Mouse (Mus musculus) left cerebral cortex, adult 8-10 months (tissue): ENCODE measurements around the gene Slc22a20. TPM values are rescaled to one million over a fixed set of nuclear protein-coding genes. Genes with fewer than 3 reads are reported as not detected.

Source experiments
- DNase-seq, 2 experiments: peaks; one replicate each; pipeline ENCODE4 v3.0.0; 2022; ENCODE audit warnings: low spot score in 2 of 2
- total RNA-seq, 4 experiments: library from RNA; stranded (reverse); gene quantifications; 2 replicates each; pipeline ENCODE4 v1.2.4; 2022

Slc22a20 gene
- total RNA-seq, result not detected

DNA sequence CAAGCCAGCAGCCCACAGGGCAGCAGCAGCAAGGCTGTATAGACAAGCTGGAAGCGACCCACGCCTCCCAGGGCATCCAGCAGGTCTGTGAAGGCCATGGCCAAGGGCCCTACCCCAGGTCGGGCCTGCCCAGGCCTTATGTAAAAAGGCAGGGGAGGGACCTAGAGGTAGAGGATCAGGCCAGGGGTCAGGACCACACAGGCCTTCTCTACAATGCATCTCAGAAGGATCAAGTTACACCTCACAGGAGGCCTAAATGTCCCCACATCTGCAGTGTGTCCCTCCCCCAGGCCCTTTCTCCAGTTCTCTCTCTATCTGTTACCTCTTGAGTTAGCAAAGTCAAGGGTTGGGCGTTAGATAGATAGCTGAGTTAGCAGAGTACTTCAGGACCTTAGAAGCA lies at the start of gene Slc22a20:
TSS of gene Slc22a20 (minus strand) at position 101 of the 400 bp plus-strand sequence.
- DNase-seq, result no peak

GRCm38 (mm10) chr19:6030520-6031280 lies 44.8 kb upstream of the Slc22a20 start:
- no peak for DNase-seq

GRCm38 (mm10) chr19:6029426-6029825 lies 43.5 kb upstream of the Slc22a20 start:
- DNase-seq, result no peak

- DNase-seq, result no peak
These were observed 43.0 kb upstream of the Slc22a20 start for GRCm38 (mm10) chr19:6028991-6029390.

DNA sequence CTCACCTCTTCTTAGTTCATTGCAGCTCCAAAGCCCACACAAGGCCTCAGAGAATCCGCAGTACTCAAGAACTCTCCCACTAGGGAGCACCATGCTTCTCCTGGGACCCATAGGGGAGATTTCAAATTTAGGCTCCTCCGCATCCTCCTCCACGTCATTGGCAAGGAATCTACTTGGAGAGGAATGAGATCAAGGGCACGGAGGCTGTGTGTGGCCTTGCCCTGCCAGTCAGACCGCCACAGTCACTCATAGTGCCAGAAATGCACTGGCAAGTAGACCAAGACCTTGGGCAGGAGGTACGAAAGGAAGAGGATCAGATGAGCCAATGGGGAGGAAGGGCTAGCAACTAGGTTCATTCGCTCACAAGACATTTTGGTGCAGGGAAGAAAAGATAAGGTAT lies 38.0 kb upstream of the Slc22a20 start:
- no peak for DNase-seq

- no peak for DNase-seq
These were observed 37.1 kb upstream of the Slc22a20 start for GRCm38 (mm10) chr19:6023059-6023458.

DNA sequence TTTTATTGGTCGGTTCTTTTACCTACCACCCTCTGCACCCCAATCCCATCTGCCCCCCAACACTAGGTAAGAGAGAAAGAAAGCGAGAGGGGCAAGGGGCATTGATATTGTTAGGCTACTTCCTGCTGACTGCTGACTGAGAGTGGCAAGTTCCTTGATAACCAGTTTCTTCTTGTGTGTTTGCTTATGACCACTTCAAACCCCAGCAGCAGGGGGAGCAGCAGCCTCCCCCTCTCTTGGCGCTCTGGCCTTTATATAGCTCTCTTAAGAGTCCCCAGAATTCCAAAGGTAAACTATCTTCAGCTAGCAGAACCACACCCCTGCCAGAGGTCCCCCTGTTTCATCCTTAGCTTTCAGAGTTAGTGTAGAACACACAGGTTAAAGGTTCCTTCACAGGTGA lies 34.3 kb upstream of the Slc22a20 start:
- no peak for DNase-seq

DNA sequence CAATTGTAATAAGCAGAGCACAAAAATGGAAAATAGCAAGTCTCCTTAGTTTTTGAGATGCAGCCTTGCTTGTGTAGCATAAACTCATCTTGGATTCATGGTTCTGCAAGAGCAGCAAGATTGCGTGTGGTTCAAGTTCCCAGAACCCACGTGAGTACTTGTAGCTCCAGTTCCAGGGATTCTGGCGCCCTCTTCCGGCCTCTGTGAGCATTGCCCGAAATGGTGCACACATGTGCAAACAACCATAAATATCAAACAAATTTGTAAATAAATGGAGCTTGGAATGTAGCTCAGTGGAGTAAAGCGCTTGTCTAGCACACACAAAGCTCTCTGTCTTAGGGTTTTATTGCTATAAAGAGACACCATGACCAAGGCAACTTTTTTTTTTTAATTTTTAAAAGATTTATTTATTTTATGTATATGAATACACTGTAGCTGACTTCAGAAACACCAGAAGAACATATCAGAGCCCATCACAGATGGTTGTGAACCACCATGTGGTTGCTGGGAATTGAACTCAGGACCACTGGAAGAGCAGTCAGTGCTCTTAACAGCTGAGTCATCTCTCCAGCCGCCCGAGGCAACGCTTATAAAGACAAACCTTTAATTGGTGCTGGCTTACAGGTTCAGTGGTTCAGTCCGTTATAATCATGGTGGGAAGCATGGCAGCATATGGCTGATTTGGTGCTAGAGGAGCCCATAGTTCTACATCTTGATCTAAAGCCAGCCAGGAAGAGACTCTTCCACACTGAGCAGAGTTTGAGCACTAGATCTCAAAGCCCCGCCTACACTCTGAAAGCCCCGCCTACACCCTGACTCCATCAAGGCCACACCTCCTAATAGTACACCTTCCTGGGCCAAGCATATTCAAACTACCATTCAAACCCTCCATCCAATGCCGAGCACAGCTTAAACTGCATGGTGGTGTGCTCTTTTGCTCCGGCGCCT lies 32.5 kb upstream of the Slc22a20 start:
- peak; percentile 72 to 84 for DNase-seq

GRCm38 (mm10) chr19:6016532-6016931 lies 30.6 kb upstream of the Slc22a20 start:
- no peak for DNase-seq

- DNase-seq, result peak; percentile 49 to 65
These were observed 29.8 kb upstream of the Slc22a20 start, which contains the start of gene Capn1 for GRCm38 (mm10) chr19:6015511-6016315. TSS of gene Capn1 (minus strand) at chr19:6015897.

- no peak for DNase-seq
These were observed 29.1 kb upstream of the Slc22a20 start for GRCm38 (mm10) chr19:6014991-6015510.

DNA sequence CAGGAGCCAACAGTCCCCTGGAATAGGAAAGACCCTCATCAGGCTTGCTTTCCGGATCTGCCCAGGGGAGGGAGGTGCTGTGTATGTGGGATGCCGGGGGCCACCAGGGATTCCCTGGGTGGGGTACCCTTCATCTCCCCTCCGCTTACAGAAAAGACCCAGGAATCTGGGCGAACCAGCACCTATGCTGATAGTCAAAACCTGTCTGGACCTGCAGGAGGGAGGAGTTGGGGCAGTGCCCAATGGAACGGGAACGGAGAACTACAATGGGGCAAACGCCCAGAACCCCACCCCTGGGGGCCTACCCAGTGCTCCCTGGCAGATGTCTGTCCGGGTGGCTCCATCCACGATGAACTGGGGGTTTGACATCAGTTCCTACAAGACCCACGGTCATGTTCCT lies 27.7 kb upstream of the Slc22a20 start:
- DNase-seq, result no peak

DNA sequence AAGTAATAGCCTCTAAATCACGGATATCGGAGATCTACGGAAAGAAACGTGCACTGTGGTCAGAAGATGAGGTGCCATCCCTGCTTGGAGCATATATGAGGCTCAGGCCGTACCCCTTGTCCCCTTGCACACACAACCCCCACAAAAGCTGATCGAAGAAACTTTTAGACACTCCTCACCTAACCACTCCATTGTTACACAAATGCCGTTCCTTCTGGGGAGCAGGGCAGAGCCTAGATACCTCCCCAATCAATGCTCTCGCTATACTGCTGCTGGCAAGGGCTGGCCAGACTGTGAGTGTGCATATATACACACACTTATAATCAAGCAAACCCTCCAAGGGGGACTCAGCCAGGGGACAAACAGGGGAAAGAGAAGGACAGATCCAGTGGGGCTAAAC lies 23.2 kb upstream of the Slc22a20 start:
- no peak for DNase-seq

GRCm38 (mm10) chr19:6007013-6007412 lies 21.1 kb upstream of the Slc22a20 start:
- DNase-seq, result no peak

DNA sequence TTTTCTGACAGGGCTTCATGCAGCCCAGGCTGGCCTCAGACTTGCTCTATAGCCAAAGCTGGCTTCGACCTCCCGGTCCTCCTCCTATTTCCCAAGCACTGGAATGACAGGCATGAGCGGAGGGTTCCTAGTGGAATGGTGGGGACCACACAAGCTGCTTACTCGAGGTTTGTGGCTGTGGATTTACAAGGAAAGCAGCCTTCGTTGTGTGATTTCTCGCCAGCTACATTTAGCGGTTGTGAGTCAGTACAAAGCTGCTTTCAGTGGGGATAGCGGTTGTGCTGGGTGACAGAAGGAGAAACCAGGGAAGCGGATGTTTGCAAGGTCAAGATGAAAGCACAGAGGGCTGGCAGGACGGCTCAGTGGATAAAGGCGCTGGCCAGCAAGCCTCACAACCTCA lies 19.6 kb upstream of the Slc22a20 start:
- DNase-seq, result no peak

- no peak for DNase-seq
These were observed 14.0 kb upstream of the Slc22a20 start for GRCm38 (mm10) chr19:5999969-6000368.

DNA sequence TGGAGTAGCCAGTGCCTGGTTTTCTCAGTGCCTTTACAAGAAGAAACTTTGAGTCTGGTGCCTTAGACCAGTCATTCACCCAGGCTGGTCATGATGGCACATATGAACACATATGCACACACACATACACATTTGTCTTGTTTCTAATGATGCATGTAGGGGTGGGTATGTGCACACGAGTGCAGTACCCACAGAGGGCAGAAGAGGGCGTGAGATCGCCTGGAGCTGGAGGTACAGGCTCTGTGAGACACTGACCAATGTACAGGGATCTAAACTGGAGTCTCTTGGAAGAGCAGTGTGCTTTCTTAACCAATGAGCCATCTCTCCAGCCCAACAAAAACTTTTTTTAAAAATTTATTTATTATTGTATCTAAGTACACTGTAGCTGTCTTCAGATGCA lies 12.2 kb upstream of the Slc22a20 start:
- no peak for DNase-seq

DNA sequence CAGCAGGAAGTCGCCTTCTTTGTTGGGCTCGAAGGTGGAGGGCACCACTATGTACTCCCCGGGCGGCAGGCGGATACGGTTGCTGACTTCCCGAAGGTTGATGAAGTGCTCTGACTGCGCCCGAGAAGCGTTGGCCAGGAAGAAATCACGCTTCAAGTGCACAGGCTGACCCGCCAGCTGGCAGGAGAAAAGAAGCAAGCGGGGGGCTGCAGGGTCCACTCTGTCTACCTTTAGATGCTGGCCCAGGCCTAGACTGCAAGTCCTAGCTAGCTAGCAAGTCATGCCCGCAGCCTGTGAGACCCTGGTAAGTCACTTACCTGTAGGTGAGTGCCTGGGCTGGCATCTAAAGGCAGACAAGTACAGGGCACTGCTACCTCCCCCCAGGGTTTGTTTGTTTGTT lies 8.8 kb upstream of the Slc22a20 start:
- DNase-seq, result no peak

GRCm38 (mm10) chr19:5992012-5992411 lies 6.1 kb upstream of the Slc22a20 start:
- DNase-seq, result no peak

GRCm38 (mm10) chr19:5991467-5991866 lies 5.5 kb upstream of the Slc22a20 start:
- no peak for DNase-seq

DNA sequence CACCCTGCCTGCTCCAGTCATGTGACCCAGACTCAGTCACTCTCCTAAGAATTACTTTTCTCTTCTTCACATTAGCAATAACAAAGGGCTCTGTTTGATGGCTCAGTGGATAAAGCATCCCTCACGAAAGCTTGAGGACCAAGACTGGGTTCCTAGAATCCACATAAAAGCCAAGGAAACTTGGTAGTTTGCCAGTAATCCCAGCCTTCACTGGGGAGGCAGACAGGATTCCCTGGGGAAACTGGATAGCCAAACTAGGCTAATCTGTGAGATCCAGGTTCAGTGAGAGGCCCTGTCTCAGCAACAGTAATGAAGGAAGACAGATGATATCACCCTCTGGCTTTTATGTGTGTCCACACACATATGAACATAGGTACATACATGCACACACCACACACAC lies 5.0 kb upstream of the Slc22a20 start:
- DNase-seq, result no peak
